Mouse (Mus musculus) limb, embryonic 10.5 days (tissue): Measurements from ENCODE around the gene Rnpc3. TPM values are rescaled to one million over a fixed set of nuclear protein-coding genes. Genes with fewer than 3 reads are reported as not detected.

Source experiments
- polyA plus RNA-seq: library from polyadenylated mRNA; unstranded; fragments of >200 nt; fragmentation: Nextera tagmentation; extraction: Ambion mirVana; gene quantifications from 2 replicates; pipeline ENCODE4 v1.2.1, GENCODE M21; 2016

Rnpc3 gene
- polyA plus RNA-seq, 1 experiment from 2014 or later: 34.3 TPM

Other genes starting within 250 kb of the Rnpc3 start
- not detected in 2 replicates for gene Amy2a1, start 97.7 kb downstream of the Rnpc3 start, polyA plus RNA-seq
- 0.66 TPM in 1 of 2 replicates, not detected in the other for gene Amy1, start 23.4 kb downstream of the Rnpc3 start, polyA plus RNA-seq